Mouse (Mus musculus): ENCODE data around the gene Kirrel3. TPM values are rescaled to one million over a fixed set of nuclear protein-coding genes. Genes with fewer than 3 reads are reported as not detected.

The Kirrel3 gene
- total RNA-seq, 2 experiments from 2014 or later, result 77.0 to 80.1 TPM

- DNase-seq (ENCODE audit: extremely low spot score in 1 of 2, low spot score in 2 of 2), result no peak
- intact Hi-C loops (cut with DNase I), result no loop called here
These were observed 457.3 kb downstream of the Kirrel3 start for GRCm38 (mm10) chr9:34942996-34943395.

GRCm38 (mm10) chr9:34945301-34945700 lies 459.6 kb downstream of the Kirrel3 start:
- intact Hi-C loops (cut with DNase I), result no loop called here
- DNase-seq (ENCODE audit: extremely low spot score in 1 of 2, low spot score in 2 of 2), result no peak

GRCm38 (mm10) chr9:34947258-34947657 lies 461.6 kb downstream of the Kirrel3 start:
- intact Hi-C loops (cut with DNase I), result no loop called here
- DNase-seq (ENCODE audit: extremely low spot score in 1 of 2, low spot score in 2 of 2), result no peak

DNA sequence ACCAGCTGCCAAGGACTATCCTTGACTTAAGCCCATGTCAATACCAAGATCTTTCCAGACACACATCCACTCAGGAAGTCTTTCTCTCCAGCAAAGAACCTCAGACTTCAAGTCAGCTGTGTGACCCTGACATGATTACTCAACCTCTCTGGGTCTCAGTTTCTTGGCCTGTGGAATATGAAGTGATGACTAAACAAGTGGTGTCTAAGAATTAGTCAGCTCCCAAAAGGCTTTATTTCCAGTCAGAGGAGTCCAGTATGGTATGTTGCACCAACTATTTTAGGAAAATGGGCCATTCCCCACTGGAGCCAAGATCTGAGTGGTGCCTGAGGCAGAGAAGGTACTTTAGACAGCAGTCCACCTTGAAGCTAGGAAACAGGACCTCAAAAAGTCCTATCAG lies 462.0 kb downstream of the Kirrel3 start:
- intact Hi-C loops (cut with DNase I), result no loop called here
- no peak for DNase-seq (ENCODE audit: extremely low spot score in 1 of 2, low spot score in 2 of 2)

- DNase-seq (ENCODE audit: extremely low spot score in 1 of 2, low spot score in 2 of 2), result no peak
- intact Hi-C loops (cut with DNase I), result no loop called here
These were observed 467.7 kb downstream of the Kirrel3 start for GRCm38 (mm10) chr9:34953420-34953819.

DNA sequence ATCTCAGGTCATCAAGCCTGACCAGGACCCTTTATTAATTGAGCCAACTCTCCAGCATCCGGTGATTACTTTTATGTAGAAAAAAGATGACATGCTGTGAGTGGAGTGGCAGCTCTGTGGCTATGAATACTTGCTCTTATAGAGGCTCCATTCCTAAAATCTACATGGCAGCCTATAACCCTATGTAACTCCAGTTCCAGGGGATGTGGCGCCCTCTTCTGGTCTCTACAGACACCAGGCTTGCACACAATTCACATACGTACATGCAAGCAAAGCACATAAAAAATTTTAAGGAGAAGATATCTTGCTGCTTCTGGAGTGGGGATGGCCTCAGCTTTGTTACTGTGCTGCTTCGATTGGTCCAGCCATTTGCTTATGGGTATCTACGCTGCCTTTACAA lies 468.5 kb downstream of the Kirrel3 start:
- intact Hi-C loops (cut with DNase I), result no loop called here

DNA sequence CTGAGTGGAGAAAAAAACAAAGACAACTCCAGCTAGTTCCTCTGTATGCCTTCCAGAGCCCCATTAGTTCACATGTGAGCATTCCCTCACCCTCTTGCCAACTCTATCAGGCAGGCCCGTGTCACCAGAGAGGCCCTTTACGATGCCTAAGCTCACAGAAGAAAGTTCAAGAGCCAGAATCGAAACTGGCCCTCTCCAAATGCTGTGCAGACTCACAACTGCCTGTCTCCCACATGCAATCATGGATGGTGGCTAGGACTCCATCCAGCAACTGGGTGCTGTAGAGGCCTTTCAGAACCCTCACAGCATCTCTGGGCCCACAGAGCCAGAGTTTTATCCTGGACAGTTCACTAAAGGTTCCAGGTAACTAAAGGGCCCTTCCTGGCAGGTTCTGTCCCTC lies 470.8 kb downstream of the Kirrel3 start:
- intact Hi-C loops (cut with DNase I), result no loop called here

More for the DNA sequence above, 468.5 kb downstream of the Kirrel3 start:
- DNase-seq (ENCODE audit: extremely low spot score in 1 of 2, low spot score in 2 of 2), result peak in 1 of 2 experiments; percentile 33

DNA sequence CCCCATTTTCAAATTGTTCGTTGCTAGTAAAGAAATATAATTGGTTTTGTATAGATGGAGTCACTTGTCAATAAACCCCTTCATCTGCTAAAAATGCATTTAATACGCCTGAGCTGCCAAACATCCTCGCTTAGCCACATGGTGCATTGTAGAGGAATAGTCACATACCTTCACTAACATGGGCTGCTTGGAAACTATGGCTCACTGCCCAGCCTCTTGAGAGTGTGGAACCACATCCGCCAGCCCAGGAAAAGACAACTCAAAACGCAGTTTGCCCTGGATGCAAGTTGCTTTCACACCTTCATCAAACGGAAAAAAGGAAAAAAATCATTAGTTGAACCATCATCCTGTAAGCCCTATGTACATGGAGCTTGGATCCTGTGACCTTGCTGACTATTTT lies 472.0 kb downstream of the Kirrel3 start:
- peak; percentile 26 to 43 for DNase-seq (ENCODE audit: extremely low spot score in 1 of 2, low spot score in 2 of 2)
- intact Hi-C loops (cut with DNase I), result no loop called here

More for the DNA sequence above, 470.8 kb downstream of the Kirrel3 start:
- DNase-seq (ENCODE audit: extremely low spot score in 1 of 2, low spot score in 2 of 2), result no peak

DNA sequence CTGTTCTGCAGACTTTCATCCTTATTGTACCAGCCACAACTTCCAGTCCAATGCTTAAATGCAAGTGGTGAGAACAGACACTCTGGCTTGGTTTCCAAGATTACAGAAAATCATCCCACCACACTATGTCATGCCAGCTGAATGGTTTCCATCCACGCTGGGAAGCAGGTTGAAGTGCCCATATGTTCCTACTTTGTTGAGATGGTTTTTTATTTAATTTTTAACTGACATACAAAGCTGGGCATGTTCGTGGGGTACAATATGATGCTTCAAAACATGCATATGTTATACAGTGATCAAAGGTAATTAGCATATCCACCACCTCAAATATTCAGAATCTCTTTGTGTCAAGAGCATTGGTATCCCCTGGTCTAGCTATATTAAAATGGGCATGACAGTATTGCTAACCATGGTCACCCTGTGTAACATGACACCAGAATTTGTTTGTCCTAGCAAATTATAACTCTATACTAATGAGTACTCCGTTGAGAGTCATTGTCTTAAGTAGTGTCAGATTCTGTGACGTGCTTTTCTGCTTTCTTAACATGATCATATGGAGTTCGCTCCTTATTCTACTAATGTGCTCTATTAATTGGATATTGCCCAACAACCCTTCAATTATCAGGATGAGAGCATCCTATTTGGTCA lies 472.6 kb downstream of the Kirrel3 start:
- DNase-seq (ENCODE audit: extremely low spot score in 1 of 2, low spot score in 2 of 2), result peak in 1 of 2 experiments; percentile 40
- intact Hi-C loops (cut with DNase I), result no loop called here

GRCm38 (mm10) chr9:34960736-34961135 lies 475.0 kb downstream of the Kirrel3 start:
- intact Hi-C loops (cut with DNase I), result no loop called here
- DNase-seq (ENCODE audit: extremely low spot score in 1 of 2, low spot score in 2 of 2), result no peak

DNA sequence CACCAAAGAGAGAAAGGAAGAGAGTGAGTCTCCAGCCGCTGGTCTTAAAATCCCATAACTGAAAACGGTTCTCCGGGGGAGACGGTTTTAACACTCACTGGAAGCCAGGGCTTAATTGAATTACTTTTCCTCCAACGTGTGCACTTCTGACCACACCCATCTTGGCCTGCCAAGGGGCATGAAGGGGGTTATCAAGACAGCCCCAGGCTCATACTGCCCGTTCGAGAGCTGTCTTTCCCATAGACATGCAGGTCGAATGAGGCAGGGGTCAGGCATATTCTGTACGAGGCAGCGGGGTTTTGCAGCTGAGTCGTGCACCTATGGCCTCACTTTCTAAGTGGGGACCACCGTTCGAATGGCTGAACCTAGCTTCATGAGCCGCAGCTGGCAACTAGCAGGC lies 475.5 kb downstream of the Kirrel3 start:
- intact Hi-C loops (cut with DNase I), result no loop called here

GRCm38 (mm10) chr9:34962251-34962650 lies 476.6 kb downstream of the Kirrel3 start:
- intact Hi-C loops (cut with DNase I), result no loop called here
- no peak for DNase-seq (ENCODE audit: extremely low spot score in 1 of 2, low spot score in 2 of 2)

More for the DNA sequence above, 475.5 kb downstream of the Kirrel3 start:
- DNase-seq (ENCODE audit: extremely low spot score in 1 of 2, low spot score in 2 of 2), result no peak

GRCm38 (mm10) chr9:34963593-34963992 lies 477.9 kb downstream of the Kirrel3 start:
- intact Hi-C loops (cut with DNase I), result no loop called here
- DNase-seq (ENCODE audit: extremely low spot score in 1 of 2, low spot score in 2 of 2), result no peak

DNA sequence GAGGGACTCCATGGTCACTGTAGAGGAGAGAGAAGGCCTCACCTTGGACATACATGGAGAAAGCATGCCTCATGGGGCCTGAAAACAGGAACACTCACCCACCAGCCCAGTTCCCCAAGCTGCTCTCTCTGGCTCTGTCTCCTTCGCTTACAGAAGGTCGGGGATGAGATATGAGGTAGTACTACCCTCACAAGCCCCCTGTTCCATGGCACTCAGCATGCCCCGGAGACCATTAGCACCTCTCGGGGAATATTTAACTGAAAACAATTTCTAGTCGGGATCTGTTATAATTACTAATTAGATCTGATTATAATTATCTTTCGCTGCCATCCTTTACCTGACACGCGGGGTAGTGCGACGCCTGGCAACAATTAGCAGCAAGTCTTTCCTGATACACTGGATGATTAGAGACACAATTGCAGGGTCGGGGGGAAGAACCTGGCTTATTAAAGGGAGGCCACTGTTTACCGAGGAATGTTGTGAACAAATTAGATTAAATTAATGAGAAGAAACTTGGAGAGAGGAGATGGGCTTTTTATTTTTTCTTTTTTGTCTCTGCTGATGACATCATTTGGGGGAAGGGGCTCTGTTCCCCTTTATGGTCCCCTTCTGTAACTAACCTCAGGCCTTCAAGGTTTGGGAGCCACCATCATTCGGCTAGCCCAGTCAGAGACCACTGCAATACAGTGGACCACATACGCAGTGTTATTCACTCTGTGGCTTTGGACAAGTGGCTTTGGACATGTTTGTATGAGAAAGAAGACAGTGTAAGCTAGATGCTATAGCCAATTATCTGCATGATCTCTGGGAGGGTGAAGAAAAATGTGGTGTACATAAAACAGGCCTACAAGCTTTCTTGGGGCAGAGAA lies 478.7 kb downstream of the Kirrel3 start:
- DNase-seq (ENCODE audit: extremely low spot score in 1 of 2, low spot score in 2 of 2), result no peak
- intact Hi-C loops (cut with DNase I), result no loop called here

- intact Hi-C loops (cut with DNase I), result no loop called here
- DNase-seq (ENCODE audit: extremely low spot score in 1 of 2, low spot score in 2 of 2), result no peak
These were observed 479.3 kb downstream of the Kirrel3 start for GRCm38 (mm10) chr9:34965041-34965415.

GRCm38 (mm10) chr9:34967772-34968171 lies 482.1 kb downstream of the Kirrel3 start:
- intact Hi-C loops (cut with DNase I), result no loop called here
- no peak for DNase-seq (ENCODE audit: extremely low spot score in 1 of 2, low spot score in 2 of 2)

- DNase-seq (ENCODE audit: extremely low spot score in 1 of 2, low spot score in 2 of 2), result no peak
- intact Hi-C loops (cut with DNase I), result no loop called here
These were observed 484.3 kb downstream of the Kirrel3 start for GRCm38 (mm10) chr9:34969881-34970490.

DNA sequence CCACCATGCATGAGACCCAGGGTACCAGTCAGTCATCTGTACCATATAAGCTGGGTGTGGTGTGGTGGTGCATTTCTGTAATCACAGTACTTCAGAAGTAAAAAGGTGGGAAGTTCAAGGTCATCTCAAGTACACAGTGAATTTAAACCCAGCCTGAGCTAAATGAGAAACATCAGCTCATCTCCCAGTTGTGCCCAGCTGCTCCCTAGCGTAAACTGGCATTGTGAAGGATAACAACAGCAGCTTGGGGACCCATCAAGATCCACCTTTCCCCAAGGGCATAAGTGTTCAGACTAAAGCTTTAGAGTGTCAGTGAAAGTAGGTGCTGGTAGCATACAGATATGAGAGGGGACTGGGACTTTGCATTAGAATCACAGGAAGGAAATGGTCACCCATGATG lies 488.6 kb downstream of the Kirrel3 start:
- DNase-seq (ENCODE audit: extremely low spot score in 1 of 2, low spot score in 2 of 2), result no peak
- intact Hi-C loops (cut with DNase I), result no loop called here

DNA sequence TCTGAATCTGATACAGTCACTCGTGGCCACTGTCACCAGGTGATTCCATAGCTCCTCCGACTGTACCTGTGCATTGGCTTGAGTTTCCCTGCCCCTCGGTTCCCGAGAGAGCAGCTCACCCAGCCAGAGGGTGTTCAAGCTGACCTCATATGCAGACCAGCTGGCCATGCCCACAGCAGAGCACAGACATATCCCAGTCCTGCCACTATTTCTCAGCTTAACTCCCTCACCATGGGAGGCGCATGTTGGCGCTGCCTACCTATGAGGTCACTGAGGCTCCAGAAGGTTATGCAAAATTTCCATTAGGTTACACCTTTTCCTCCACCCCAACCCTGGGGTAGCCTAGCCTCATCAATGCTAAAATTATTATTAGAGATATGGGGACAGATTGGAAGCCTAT lies 489.6 kb downstream of the Kirrel3 start:
- DNase-seq (ENCODE audit: extremely low spot score in 1 of 2, low spot score in 2 of 2), result no peak
- intact Hi-C loops (cut with DNase I), result no loop called here

All from left cerebral cortex, postnatal 10 days (tissue).